Mouse (Mus musculus) MN1 (cell line): ENCODE data around the gene Itga10.
"Not testable (repeated sequence)": the region's sequence is repeated elsewhere in the genome, so short reads cannot be mapped to it uniquely, and the experiment has no call there.

ENCODE experiments used
- DNase-seq: peaks from one replicate; pipeline ENCODE4 v3.0.0-alpha.2; 2016; ENCODE audit warnings: low spot score

Gene Itga10

DNA sequence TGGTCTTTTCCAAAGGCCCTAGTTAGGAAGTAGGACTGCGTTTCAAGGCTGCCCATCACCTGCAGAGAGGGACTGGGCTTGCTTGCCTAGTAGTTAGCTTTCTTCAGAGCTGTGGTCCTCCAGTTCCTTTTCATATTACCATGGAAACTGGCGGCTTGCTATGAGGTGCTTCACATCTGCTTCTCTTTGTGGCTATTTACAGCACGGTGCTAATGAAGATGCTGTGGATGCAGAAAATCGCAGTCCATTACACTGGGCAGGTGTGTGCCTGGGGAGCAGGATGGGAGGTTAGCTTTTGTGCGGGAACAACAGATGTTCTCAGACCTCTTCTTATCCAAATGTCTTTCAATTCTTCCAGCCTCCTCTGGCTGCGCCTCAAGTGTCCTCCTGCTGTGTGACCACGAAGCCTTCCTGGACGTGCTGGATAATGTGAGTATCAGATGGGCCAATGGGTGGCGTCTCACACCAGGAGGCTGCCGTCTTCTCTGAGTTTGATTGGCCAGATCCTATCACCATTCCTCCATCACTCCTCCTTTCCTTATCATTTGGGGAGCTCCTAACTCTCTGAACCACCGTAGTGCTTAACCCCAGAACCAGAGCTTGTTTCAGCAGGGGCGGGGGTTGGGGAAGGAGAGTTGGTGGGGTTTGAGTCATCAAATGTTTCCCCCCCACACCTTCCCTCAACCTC is 35.0 kb downstream of the Itga10 start:
- DNase-seq, result no peak

DNA sequence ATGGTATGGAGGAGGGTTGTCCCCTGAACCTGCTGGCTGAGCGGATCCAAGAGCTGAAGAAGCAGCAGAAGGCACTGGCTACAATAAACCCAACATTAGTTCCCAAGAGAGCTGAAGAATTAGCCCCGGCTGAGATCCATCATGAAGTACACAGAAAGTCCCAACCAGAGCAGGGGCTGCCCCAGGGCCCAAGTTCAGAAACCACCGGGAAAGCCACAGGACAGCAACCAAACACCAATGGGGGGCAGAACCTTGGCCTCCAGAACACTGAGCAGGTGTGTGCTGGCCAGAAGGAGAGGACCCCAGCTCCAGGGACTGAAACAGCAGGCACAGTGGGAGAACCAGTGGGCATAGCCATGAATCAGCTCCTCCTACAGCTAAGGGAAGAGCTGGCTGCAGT is 38.1 kb downstream of the Itga10 start:
- no peak for DNase-seq

DNA sequence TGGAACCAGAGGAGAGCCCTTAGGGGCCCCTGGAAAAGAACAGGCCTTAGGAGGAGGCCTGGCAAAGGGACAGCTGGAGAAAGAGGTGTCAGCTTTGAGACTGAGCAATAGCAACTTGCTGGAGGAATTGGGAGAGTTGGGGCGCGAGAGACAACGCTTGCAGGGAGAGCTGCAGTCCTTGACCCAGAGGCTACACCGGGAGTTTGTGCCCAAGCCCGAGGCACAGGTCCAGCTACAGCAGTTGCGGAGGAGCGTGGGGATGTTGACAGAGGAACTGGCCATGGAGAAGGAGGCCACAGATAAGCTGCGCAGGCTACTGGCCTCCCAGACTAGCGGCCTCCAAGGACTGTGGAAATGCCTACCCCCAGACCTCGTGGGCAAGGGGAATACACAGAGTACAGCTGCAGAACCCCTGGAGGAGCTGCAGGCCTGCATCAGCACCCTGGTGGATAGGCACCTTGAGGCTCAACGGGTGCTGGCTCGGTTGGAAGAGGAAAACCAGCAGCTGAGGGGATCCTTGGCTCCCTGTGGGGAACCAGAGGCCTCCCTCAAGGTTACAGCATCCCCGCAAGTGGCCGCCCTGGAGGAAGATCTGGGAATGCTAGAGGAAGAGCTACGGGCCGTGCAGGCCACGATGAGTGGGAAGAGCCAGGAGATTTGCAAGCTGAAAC is 38.9 kb downstream of the Itga10 start:
- no peak for DNase-seq

DNA sequence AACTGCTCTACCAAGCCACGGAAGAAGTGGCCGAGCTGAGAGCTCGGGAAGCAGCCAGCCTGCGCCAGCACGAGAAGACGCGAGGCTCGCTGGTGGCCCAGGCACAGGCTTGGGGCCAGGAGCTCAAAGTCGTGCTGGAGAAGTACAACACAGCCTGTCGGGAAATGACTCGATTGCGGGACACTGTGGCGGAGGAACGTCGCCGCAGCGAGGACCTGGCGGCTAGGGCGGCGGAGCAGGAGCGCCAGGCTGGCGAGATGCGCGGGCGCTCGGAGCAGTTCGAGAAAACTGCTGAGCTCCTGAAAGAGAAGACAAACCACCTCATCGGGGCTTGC is 39.4 kb downstream of the Itga10 start:
- no peak for DNase-seq

DNA sequence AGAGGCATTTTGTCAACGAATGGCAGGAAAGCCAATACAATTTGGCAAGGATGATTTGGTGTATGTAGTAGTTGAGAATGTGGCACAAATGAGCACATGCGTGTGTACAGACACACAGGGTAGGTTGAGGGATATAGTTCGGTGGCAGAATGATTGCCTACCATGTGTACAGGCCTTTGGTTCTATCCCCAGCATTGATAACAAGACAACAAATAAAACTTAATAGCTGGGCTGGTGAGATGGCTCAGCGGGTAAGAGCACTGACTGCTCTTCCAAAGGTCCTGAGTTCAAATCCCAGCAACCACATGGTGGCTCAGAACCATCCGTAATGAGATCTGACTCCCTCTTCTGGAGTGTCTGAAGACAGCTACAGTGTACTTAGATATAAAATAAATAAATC is 40.7 kb downstream of the Itga10 start:
- DNase-seq, result not testable (repeated sequence)

DNA sequence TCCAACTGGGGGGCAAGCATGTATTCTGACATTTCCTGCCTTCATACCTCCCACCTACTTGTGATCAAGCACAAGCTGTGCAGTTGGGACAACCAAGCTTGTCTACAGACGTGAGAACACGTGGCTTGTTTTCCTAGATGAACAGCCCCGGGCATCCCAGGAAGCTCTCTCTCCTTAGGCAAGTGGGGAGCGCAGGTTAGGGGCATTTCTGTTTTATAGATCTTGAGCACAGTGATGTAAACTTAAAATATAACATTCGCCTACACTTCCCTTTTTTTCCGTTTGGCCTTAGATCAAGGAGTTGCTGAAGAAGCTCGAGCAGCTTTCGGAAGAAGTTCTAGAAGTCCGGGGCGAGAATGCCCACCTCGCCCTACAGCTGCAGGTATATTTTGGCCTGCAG is 43.5 kb downstream of the Itga10 start:
- DNase-seq, result no peak

DNA sequence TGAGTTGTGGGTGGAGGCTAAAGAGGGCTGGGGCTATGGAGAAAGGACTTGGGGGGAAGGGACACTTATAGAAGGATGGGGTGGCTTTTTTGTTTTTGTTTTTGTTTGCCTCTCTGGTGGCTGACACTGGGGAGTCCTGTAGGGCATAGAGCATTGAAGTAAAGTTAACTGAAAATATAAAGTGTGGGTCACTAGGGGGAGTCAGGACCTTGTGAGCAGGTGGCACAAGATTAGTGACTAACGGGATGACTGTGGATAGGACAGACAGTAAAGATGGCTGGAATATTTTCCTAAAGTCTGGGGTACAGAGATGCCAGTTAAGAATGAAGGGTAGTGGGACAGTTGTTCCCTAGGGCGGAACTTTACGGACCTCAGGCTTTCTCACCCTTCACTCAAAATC is 44.9 kb downstream of the Itga10 start:
- DNase-seq, result no peak

DNA sequence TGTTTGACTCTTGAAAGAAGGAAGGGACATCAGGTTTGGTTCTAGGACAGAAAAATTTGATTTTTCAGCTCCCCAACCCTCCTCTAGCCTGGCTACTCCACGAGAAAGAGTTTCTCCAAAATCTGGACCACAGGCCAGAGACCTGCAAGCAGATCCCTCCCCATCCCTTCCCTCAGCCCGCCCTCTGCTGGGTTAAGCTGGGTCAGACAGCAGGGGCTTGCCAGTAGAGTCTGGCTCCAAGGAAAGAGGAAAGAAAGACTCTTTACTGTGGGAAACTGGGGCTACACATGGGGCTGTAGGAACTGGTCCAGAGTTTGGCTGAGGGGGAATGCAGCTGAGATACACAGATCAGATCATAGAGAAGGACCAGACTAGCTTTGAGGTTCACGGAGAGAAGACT is 47.1 kb downstream of the Itga10 start:
- DNase-seq, result peak; percentile 28

DNA sequence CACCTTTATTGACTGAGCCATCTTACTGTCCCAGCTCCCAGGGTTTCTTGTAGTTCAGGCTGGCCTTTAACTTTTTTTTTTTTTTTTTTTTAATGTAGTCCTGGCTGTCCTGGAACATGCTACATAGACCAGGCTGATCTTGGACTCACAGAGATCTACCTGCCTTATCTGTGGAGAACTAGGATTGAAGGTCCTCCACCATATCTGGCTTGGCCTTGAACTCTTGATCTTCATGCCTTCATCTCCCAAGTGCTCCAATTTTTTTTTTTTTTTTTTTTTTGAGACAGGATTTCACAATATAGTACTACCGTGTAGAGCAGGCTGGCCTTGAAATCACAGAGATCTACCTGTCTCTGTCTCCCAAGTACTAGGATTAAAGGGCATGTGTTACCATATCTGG is 48.2 kb downstream of the Itga10 start:
- DNase-seq, result no peak

DNA sequence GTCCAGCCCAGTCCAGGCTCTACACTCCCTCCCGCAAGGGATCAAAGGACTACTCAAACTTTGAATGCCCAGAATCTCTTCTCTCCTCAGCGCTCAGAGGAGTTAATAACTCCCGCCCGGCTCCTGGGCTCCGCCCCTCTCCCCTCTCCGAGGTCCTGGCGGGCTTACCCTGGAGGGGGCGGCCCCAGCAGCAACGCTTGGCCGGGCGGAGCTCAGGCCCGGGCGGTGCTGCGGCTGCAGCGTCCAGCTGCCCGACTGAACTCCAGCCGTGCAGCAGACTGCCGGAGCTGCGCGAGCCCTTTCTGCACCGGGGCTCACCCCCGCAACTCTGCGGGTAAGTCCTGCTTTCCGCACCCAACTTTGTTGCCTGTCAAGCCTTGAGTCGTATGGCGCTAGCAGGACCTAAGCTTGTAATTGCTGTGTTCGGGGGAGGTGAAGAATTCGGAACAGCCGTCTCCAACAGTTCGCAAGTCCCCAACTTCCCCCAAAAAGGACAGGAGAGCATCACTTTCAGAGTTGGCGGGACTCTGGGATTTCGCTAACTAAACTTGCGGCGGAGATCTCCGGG is 50.9 kb downstream of the Itga10 start, which contains the start of gene Pias3:
TSS of gene Pias3 (plus strand) at position 187 of the 568 bp plus-strand sequence.
- DNase-seq, result peak; percentile 89

DNA sequence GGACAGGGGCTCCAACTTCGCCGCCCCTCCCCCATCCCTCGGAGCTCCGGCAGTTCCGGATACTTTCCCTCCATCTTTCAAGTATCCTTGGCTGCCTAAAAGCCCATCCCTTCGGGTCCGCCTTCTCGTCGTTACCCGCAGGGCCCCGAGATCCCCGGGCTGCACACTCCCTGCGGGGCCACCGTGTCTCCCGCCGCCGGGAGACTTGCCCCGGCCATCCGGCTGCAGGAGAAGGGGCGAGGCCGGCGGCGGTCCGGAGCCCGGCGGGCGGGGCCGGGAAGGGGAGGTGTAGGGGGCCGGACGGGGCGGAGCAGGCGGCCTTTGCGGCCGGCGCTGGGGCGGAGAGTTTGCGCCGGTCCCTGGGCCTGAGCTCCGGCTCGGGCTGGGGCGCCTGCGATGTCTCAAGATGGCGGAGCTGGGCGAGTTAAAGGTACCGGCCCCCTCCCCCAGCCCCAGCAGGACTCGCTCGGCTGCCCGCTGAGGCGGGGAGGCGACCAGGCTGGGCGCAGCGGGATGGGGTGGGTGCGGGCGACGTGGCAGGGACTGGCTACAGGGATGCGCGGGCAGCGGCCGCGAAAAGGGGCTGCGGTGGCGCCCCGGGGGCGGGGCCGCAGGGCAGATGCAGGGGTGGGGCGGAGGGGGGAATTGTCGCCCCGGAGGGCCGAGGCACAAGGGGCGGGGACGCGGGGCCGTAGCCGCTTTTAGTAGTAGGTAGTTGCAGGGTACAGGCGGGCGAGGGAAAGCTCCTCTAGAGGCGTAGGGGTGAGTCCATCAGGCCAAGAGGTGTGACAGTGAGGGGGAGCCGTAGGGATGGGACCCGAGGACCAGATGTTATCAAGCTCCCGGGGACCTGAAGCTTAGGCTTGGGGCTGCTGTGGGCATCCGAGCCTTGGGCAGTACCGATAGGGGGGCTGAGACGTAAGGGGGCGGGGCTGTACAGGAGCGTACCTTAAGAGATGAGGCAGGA is 51.7 kb downstream of the Itga10 start:
- DNase-seq, result peak; percentile 94

DNA sequence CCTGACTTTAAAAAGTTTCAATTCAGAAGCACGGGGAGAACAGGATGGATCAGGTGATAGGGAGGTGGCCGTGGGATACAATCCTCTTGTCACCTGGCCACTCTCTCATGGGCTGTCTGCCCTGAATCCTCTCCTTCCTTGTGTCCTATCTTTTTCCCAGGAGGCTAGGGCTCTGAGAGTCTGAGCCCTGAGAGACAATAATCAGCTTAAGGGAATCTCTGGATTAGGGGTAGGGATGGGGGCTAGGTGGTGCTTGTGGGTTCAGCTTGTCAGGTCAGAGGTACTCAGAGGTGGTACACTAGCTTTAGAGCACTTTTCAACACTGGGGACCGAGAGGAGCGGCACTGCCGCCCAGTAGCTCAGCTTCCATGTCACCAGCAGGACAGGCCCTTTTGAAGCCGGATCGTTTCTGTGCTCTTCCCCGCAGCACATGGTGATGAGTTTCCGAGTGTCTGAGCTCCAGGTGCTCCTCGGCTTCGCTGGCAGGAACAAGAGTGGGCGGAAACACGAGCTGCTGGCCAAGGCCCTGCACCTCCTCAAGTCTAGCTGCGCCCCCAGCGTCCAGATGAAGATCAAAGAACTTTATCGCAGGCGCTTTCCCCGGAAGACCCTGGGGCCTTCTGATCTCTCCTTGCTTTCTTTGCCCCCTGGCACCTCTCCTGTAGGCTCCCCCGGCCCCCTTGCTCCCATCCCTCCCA is 53.8 kb downstream of the Itga10 start:
- no peak for DNase-seq

DNA sequence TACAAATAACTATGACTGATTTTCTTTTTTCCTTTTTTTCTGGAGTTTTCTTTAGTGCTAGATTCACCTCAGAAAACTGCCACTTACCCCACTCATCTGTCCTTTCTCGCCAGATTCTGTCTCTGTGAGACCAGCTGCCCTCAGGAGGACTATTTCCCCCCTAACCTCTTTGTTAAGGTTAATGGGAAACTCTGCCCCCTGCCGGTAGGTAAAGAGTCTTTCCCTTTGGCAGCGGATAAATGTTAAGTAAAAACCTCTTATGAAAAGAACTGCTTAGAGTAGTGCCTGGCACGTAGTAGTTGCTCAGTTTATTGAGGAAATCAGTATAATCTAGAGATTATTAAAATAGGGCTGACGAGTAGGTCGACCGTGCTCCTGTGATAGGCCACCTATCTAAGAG is 55.0 kb downstream of the Itga10 start:
- peak; percentile 29 for DNase-seq

DNA sequence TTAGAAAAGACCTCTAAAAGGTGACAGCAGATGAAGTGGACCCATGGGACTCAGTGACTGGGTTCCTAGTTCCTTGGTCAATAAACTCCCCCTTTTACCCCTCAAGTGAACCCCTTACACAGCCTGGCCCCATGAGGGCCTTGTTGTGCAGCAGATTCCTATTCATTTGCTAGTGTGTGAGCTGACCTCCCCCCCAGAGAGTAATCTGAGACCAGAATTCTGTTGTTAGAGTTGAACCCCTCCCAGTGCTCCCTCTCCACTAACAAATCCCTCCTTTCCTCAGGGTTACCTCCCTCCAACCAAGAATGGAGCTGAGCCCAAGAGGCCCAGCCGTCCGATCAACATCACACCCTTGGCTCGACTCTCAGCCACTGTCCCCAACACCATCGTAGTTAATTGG is 55.6 kb downstream of the Itga10 start:
- no peak for DNase-seq

DNA sequence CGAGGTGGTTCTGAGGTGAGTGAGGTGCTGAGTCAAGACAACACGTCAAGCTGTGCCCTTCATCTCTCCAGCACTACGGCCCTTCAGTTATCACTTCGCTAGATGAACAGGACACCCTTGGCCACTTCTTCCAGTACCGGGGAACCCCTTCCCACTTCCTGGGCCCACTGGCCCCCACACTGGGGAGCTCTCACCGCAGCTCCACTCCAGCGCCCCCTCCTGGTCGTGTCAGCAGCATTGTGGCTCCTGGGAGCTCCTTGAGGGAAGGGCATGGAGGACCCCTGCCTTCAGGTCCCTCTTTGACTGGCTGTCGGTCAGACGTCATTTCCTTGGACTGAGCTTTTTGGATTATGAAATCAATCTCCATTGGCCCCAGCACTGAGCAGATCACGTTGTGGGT is 59.4 kb downstream of the Itga10 start:
- DNase-seq, result no peak

DNA sequence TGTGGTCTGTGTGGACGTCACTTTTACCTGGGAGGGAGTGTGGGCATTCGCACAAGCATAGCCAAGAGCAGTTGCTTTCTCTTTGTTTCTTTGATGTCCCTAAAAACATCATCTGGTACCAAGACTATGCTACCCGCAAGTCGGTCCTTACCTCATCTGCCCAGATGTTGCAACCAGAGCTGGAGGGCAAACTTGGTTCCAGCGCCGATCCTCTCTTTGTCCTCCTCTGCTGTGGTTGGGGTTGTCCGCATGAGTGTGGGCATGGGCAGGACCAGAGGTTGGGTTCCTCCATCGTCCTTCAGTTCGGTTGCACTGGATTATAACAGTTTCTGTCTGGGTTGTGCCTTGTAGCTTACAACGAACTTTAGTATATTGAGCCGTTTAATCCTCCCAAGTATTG is 60.8 kb downstream of the Itga10 start:
- no peak for DNase-seq

DNA sequence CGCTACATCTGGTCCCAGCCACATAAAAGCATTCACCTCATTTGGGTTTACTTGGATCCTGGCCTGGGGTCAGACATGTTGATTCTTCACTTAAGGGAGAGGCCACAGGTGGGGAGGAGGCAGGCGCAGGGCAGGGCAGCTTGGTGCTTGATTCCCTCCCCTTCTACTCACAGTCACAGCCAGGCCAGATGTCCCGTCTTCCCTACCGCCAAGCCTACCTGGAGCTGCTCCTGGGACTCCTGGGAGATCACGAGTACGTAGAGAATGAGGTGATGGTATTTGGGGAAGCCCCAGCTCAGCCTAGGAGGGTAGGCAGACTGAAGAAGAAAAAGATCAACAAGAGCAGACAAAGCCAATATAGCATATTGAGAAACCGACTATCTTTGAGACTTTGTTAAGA is 61.6 kb downstream of the Itga10 start:
- DNase-seq, result no peak

DNA sequence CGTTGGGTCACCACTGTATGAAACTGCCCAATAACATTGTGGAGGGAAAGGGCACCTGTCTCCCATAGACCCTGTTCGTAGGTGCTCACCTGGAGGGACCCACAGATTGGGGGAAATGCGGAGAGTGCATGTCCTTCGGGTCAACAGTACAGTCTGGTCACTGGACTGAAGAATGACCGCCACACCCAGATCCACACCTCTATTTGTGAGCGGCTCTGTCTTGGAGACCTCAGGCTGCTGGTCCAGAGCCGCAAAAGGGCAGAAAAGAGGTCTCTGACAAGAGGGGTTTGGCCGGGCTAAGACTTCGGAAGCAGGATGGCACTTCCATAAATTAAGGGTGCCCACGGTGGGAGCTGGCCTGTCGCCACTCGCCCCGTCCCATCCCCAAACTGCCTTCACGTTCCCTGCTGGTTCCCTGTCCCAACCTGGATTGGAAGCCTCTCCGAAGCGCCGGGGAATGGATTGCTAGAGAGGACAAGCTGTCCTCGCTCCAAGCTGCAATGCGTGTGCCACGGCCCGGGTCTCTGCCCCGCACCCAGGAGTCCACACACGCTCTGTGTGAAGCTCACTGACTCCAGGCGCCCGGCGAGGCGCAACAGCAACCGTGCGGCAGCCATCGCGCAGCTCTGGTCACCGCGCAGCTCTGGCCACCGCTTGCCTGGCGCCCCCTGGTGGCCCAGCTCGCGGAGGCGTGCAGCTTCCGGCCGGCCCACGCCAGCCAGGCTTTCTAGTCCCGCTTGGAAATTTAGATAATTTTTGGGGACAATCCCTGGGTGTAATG is 62.7 kb downstream of the Itga10 start, which contains the start of gene Nudt17:
TSS of gene Nudt17 (minus strand) at position 660 of the 781 bp plus-strand sequence.
- DNase-seq, result peak; percentile 85

DNA sequence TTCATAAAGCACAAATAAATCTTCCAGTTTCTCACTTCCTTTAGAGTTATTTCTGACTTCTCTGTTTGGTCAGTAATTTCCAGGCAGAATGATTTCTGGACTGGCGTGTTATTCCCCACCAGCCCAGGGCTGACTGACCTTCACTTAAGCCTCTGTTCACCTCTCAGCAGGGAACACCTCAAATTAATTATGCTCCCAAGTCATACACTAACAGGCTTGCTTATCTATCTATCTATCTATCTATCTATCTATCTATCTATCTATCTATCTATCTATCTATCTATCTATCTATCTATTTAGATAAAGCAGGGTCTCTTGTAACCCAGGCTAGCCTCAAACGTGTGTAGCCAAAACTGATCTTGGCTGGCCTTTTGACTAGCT is 63.3 kb downstream of the Itga10 start:
- no peak for DNase-seq
